ENCODE assay signal across 22 mouse cellular contexts in genomic region chr19:42311332-42311731, GRCm38 (mm10).
DNase-seq lines count a peak whose midpoint lies in the region; ATAC-seq lines count a peak whose summit lies in the region.
"Had no signal": no experiment of that assay in that cellular context is flagged by ENCODE, and none has a peak within 500 bp of the region (broad histone marks: within the 10 kb centered on the region; RNA-seq: fewer than 3 reads in every experiment).

No protein-coding gene starts in this region.

- peak; percentile 62 for DNase-seq in ES-CJ7 (ENCODE audit: low read depth, low spot score)
- DNase-seq in ZHBTc4 (ENCODE audit: low read depth, low spot score), result peak; percentile 46
- DNase-seq in left cerebral cortex, postnatal 10 days (ENCODE audit: extremely low spot score in 1 of 2, low spot score in 2 of 2), result no peak
- DNase-seq in heart, embryonic 10.5 days (ENCODE audit: low spot score), result no peak
- DNase-seq: adrenal gland, adult 2 months; gastrocnemius, adult 2 months; heart, adult 11 months; heart, postnatal 4 days; kidney, adult 9 months; kidney, postnatal 36 days; liver, embryonic 13.5 days; lung, postnatal 4 days; right cerebral cortex, adult 18-20 months had no signal

- H3K9me3 ChIP-seq in hindbrain, embryonic 15.5 days, result no peaks in the 10 kb centered on the region
- no peaks in the 10 kb centered on the region for H3K9me3 ChIP-seq in hindbrain, embryonic 12.5 days (replicated peaks)
- no peaks in the 10 kb centered on the region for H3K9me3 ChIP-seq in heart, embryonic 10.5 days
- H3K9me3 ChIP-seq: embryonic facial prominence, embryonic 15.5 days; heart, embryonic 13.5 days; limb, embryonic 12.5 days; liver, embryonic 13.5 days; lung, embryonic 15.5 days had no signal

- no peaks in the 10 kb centered on the region for H3K27me3 ChIP-seq in hindbrain, embryonic 15.5 days
- no peaks in the 10 kb centered on the region; the same call in 1 of the 2 replicates for H3K27me3 ChIP-seq in hindbrain, embryonic 12.5 days
- H3K27me3 ChIP-seq in heart, embryonic 10.5 days (ENCODE audit: insufficient read depth, poor library complexity, severe bottlenecking), result peaks cover 53% of the 10 kb centered on the region
- H3K27me3 ChIP-seq: lung, embryonic 15.5 days had no signal

- H3K27ac ChIP-seq in hindbrain, embryonic 15.5 days (replicated peaks), result 0 out of 2 replicates have a peak overlapping the region, but pooled peaks have one; percentile 23
- no peak overlapping the region for H3K27ac ChIP-seq in hindbrain, embryonic 12.5 days
- H3K27ac ChIP-seq in heart, embryonic 10.5 days, result no peak overlapping the region
- H3K27ac ChIP-seq: embryonic facial prominence, embryonic 15.5 days; gastrocnemius, adult 2 months; heart, embryonic 13.5 days; limb, embryonic 12.5 days; liver, embryonic 13.5 days; lung, embryonic 15.5 days had no signal

- 62% methylated on average over 2 of the region's 2 CpGs for WGBS in hindbrain, embryonic 15.5 days
- 48% methylated on average over 2 of the region's 2 CpGs for WGBS in hindbrain, embryonic 12.5 days
- 31% methylated on average over 2 of the region's 2 CpGs for WGBS in heart, embryonic 10.5 days

- H3K9ac ChIP-seq in hindbrain, embryonic 15.5 days, result no peak overlapping the region
- no peak overlapping the region for H3K9ac ChIP-seq in hindbrain, embryonic 12.5 days
- H3K9ac ChIP-seq: embryonic facial prominence, embryonic 15.5 days; heart, embryonic 13.5 days; limb, embryonic 12.5 days; liver, embryonic 13.5 days; lung, embryonic 15.5 days had no signal

- no peaks in the 10 kb centered on the region for H3K36me3 ChIP-seq in hindbrain, embryonic 15.5 days
- no peaks in the 10 kb centered on the region for H3K36me3 ChIP-seq in hindbrain, embryonic 12.5 days
- no peaks in the 10 kb centered on the region for H3K36me3 ChIP-seq in heart, embryonic 10.5 days
- H3K36me3 ChIP-seq: embryonic facial prominence, embryonic 15.5 days; heart, embryonic 13.5 days; limb, embryonic 12.5 days; liver, embryonic 13.5 days; lung, embryonic 15.5 days had no signal

- intact Hi-C loops in left cerebral cortex, postnatal 10 days (cut with DNase I), result loop anchor here (10.0 kb wide), 2 partner anchors 273 to 433 kb away; no protein-coding TSS in a partner anchor

- no peak for ATAC-seq in hindbrain, embryonic 15.5 days (ENCODE audit: low FRiP score, low read depth)
- no peak for ATAC-seq in hindbrain, embryonic 12.5 days (ENCODE audit: low FRiP score)
- ATAC-seq in megakaryocyte progenitor cell, adult 5-6 weeks (replicated peaks; ENCODE audit: poor library complexity), result peak; percentile 59
- ATAC-seq: CD4-positive, CD25-positive, alpha-beta regulatory T cell, adult 4 months had no signal

- H3K4me3 ChIP-seq in hindbrain, embryonic 15.5 days, result no peak overlapping the region
- no peak overlapping the region for H3K4me3 ChIP-seq in hindbrain, embryonic 12.5 days
- H3K4me3 ChIP-seq in heart, embryonic 10.5 days, result no peak overlapping the region
- H3K4me3 ChIP-seq: embryonic facial prominence, embryonic 15.5 days; gastrocnemius, adult 2 months; heart, embryonic 13.5 days; limb, embryonic 12.5 days; liver, embryonic 13.5 days; lung, embryonic 15.5 days had no signal

- peaks cover 37% of the 10 kb centered on the region for H3K4me1 ChIP-seq in hindbrain, embryonic 15.5 days (replicated peaks)
- peaks cover 27% of the 10 kb centered on the region for H3K4me1 ChIP-seq in hindbrain, embryonic 12.5 days
- peaks cover 12% of the 10 kb centered on the region for H3K4me1 ChIP-seq in heart, embryonic 10.5 days
- H3K4me1 ChIP-seq: liver, embryonic 13.5 days had no signal

- no peak overlapping the region for H3K4me2 ChIP-seq in hindbrain, embryonic 15.5 days
- no peak overlapping the region for H3K4me2 ChIP-seq in hindbrain, embryonic 12.5 days (replicated peaks)
- H3K4me2 ChIP-seq: embryonic facial prominence, embryonic 15.5 days; heart, embryonic 13.5 days; limb, embryonic 12.5 days; liver, embryonic 13.5 days; lung, embryonic 15.5 days; midbrain, embryonic 11.5 days had no signal

Comparison
In these comparisons a context has a peak if more than half of its experiments do, and no peak if none do; other contexts are left out.
1. DNase-seq: peak in ES-CJ7 (single experiment) and ZHBTc4 (single experiment); none in left cerebral cortex, postnatal 10 days (0 of 2) and heart, embryonic 10.5 days (single experiment).